Mouse (Mus musculus): ENCODE data around the gene Sgsm1.

GRCm38 (mm10) chr5:113332239-113332638 is 21.7 kb upstream of the Sgsm1 start:
- TF ChIP-seq POLR2A (IDR thresholded peaks at IDR 0.05; ENCODE audit: low read depth, low read length): no peak
- peak; percentile 5; the same call in 1 of the 2 replicates for TF ChIP-seq CTCF (IDR thresholded peaks at IDR 0.05; ENCODE audit: extremely low read depth, insufficient read depth, insufficient read length, insufficient replicate concordance)
